Mouse (Mus musculus) spleen, postnatal 14 days (tissue): ENCODE results near the gene Cars.
"Not testable (repeated sequence)": the region's sequence is repeated elsewhere in the genome, so short reads cannot be mapped to it uniquely, and the experiment has no call there.

Source experiments
- DNase-seq, 2 experiments: peaks; one replicate each; pipeline ENCODE4 v3.0.0; 2021 to 2022; ENCODE audit warnings: low spot score in 2 of 2

Cars gene

GRCm38 (mm10) chr7:143587586-143587985, 12.3 kb downstream of the Cars start:
- no peak for DNase-seq

- DNase-seq: peak; percentile 40 to 70
Observed at GRCm38 (mm10) chr7:143583956-143584355, 15.9 kb downstream of the Cars start.

DNA sequence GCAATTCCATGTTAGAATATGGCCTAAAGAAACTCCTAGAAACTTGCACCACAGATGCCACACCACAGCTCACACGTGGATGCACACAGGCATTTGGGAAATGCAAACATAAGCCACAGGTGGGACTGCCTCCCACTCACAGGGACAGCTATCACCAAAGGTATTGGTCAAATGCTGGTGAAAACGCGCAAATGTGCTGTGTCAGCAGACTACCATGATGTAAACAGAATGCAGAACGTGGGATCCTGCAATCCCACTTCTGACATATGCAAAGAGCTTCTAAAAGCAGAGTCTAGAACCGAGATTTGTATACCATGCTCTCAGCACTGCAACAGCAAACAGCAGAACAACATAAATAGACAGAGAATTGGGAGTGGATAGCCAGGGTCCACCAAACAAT, 16.9 kb downstream of the Cars start:
- DNase-seq: no peak

GRCm38 (mm10) chr7:143575751-143576150, 24.1 kb downstream of the Cars start:
- no peak for DNase-seq

DNA sequence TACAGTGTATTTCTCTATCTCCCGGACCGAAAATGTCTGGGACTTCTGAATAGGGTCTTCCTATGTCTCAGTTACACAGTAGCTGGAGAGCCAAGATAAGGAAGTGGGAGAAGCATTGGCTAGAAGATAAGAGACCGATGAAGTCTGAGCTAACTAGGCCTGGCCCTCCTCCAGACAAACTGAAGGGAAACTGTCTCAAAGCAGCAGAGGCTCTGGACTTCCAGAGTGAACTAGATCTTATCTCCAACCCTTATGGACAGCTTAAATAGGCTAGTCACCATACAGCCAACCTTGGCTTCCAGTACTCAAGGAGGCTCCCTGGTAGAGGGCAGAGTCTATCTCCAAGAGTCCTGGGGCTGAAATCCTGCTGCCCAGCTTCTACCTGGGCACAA, 34.2 kb downstream of the Cars start:
- no peak for DNase-seq

- DNase-seq: no peak
Observed at GRCm38 (mm10) chr7:143565015-143565647, 34.8 kb downstream of the Cars start.

DNA sequence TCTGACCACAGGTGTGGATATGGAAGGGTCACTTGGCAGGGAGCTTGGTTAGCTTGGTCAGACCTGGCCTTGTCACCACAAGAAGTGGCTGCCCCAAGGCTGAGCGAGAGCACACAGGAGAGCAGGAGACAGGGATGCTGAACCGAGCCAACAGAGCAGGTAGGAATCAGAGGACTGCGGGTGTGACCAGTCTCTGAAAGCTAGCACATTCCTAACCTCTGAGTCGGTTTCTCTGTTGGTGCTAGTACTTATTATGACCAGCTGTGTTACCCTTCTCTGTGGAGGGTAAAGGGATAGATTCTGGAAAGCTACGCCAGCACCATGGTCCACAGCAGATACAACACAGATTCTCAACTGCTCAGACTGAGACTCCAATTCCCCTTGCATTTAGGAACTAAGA, 36.1 kb downstream of the Cars start:
- no peak for DNase-seq

GRCm38 (mm10) chr7:143557616-143558015, 42.3 kb downstream of the Cars start:
- DNase-seq: peak in 1 of 2 experiments; percentile 25

GRCm38 (mm10) chr7:143556964-143557610, 42.8 kb downstream of the Cars start:
- peak; percentile 65 to 72 for DNase-seq

- no peak for DNase-seq
Observed at GRCm38 (mm10) chr7:143549588-143550220, 50.2 kb downstream of the Cars start.

DNA sequence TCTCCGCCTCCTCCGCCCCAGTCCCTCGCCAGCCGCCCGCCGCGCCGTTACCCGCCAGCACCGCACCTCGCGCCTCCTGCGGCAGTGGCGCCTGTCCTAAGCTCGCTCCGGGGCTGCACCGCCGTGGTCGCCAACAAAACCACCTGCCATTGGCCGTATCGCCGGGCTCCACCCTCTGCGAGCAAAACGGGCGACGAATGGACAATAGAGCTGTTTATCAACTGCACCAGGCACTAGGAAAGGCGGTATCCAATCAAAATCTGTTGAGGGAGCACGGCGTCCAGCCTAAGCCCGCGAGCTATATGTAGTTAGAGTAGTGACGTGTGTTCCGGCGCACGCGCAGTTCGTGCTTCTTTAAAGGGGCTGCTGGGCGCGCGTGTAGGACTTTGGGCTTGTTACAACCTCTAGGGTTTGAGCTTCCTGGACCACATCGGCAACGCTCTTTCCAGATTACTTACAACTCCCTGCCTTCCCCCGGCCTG, 50.9 kb downstream of the Cars start, which contains the start of gene Nap1l4:
Gene Nap1l4 (minus strand): TSS at position 131 of the 482 bp plus-strand sequence.
- peak; percentile 96 to 98 for DNase-seq

DNA sequence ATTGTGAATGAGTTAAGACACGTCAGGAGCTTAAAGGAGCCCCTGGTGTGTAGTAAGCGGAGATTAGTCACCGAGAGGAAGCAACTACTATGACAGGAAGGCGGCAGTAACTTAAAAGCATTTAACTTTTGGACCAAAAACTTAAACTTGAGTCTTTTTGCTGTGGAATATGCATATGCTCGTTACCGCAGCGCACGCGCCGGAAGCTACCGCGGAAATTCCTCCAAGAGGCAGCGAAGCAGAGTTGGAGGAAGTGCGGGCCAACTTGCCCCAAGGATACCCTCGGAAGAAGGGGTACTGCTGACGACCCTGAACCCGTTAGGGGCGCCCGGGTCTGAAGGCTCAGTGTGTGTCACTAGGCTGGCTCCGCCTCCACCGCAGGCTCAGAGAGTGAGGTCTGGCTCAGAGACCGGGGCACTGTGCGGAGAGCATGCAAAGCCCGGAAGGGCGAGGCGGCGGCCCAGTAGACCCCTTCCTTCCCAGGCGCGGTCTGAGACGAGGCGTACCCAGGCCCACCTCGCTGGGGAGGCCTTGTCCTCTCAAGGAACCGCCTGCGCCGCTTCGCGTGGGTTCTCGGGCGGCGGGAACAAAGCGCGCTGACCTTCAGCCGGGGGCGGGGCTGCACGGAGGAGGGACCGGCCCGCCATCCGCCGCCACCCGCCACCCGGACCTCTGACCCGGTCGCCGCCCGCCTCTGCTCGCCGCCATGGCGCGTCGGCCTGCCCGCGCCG, 51.5 kb downstream of the Cars start:
- DNase-seq: no peak

DNA sequence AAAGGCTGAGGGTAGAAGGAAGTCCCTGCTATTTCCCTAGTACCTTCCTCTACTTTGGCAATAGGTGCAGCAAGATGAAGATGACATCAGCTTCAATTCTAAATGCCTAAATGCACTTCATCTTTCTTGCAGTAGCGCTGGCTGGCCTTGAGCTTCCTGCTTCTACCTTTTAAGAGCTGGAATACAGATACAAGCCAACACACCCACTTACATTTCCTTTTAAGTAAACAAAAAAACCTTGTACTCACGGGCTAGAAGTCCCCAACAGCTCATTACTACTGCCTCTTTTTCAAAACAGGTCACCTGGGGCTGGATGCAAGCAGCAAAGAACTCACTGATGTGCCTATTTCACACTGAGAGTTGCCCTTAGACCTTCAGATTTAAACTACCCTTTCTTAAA, 53.3 kb downstream of the Cars start:
- no peak for DNase-seq

DNA sequence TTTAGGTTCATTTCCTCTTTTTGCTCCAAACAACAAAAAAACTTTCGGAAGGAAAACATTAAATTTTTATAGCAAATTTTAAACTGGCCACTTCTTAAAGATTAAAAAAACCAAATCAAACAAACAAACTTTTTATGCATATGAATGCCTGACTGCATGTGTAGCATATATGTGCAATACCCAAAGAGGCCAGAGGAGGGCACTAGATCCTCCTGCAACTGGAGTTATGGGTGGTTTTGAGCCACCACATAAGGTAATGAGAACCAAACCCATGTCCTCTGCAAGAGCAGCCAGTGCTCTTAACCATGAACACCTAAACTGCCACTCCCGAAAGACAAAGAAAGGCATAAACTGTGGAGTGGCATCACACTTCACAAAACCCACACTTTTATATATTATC, 55.5 kb downstream of the Cars start:
- peak in 1 of 2 experiments; percentile 54 for DNase-seq

DNA sequence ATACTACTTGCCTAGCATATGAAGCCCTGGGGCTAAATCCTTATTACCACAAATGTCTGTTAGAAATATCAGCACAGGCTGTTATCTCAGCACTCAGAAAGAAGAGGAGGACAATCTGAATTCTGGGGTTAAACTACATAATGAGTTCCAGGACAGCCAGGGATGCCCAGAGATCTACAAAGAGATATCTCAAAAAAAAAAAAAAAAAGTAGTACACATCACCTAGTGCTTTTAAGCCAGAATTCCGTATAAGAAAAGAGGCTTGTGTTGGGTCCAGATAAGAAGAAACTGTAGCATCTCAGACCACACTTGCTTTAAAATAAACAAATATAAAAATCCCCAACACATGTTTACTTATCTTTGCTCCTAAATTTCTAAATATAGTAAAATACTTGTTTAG, 61.2 kb downstream of the Cars start:
- DNase-seq: no peak

GRCm38 (mm10) chr7:143538229-143538628, 61.7 kb downstream of the Cars start:
- DNase-seq: not testable (repeated sequence)

DNA sequence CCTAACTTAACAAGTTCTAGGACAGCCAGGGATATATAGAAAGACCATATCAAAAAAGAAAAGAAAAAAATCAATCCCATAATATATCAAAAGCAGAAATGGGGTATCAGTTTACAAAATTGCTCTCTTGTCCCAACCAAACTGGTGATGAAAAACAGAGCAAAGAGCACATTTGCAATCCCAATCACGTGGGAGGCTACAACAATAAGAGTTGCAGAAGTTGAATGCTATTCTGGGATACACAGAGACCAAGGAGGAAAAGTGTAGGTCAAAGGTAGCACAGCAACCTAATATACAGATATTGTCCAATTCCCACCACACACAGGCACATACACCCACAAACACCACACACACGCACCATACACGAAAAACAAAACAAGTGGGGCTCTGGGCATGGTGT, 63.6 kb downstream of the Cars start:
- DNase-seq: no peak

DNA sequence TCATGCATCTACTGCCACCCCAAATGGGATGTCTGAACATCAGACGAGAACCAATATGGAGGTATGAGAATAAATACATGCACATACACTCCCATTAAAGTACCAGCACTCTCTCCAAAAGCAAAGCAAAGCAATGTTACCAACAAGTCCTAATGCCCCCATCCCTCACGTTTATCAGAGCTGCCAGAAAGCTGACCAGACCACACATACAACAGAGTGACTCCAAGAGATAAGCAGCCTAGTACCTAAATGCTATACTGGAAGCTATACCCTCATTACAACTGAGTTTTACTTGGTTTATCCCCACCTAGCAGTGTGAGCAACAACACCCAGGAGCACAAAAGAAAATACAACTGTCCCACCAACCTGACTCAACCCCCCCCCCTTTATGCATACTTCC, 66.6 kb downstream of the Cars start:
- no peak for DNase-seq

DNA sequence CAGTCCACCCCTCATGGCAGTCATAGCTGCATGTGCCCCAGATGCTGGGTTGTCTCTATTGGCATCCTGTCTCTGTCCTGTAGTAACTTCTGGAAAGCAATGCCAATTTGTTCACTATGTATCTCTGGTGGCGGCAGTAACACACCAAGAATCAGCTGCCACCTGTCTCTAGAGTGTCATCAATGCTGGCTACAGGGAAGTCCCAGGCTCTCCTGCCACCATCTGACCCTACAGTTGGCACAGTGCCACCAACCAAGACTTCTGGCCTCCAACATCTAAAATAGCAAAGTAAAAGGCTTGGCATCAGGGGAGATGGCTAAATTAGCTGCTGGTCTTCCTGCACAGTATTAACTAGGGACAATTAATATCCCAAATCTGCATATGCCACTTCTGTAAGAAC, 67.5 kb downstream of the Cars start:
- no peak for DNase-seq

GRCm38 (mm10) chr7:143519333-143519732, 80.6 kb downstream of the Cars start:
- DNase-seq: no peak

DNA sequence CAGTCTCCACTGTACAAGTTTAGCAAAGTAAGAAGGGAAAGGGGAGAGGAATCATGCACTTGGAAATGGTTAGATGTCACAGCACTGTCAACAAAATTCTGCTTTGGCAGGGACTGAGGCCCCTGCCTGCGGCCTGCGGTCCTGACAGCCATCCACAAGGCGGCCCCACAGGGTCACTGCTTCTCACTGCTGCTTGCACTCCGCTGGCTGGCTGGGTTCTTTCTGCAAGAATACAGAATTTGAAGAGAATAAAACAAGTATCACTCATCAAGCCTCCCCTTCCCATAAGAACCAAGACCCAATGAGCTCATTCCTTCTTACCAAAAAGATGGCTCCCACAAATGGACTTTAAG, 85.5 kb downstream of the Cars start:
- no peak for DNase-seq

DNA sequence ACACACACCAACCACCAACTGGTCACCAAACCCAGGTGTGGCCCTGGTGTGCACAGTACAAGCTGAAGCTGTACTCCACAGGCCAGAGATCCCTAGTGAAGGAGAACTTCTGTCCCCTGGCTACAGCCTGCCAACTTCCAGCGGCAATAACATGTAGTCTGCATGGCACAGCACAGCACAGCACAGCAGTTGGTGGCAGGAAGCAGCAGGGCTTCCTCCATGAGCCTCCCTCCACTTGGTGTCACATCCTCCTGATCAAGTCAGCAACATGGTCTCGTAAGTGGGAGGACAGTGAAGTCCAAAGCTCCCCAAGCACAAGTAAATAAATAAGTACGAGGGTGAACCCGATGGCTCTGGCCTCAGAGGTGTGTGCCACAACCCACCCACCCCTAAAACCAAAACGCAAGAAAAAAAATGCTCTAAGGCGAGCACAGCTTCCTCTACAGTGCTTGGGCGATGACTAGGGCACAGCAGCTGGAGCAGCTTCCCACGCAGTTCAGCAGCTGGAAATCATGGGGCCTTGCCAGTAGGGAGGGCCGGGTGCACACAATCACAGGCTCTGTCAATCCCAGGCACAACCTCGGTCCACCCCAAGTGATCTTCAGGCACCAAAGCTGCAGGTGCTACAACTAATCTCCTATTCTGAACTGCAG, 86.0 kb downstream of the Cars start:
- no peak for DNase-seq
